Mouse (Mus musculus) gastrocnemius, adult 8-10 months (tissue): ENCODE data around the gene Leng8. TPM values are rescaled to one million over a fixed set of nuclear protein-coding genes. Genes with fewer than 3 reads are reported as not detected.

Experiments
- total RNA-seq, 4 experiments: library from RNA; stranded (reverse); gene quantifications; 2 replicates each; pipeline ENCODE4 v1.2.4; 2022

Leng8 gene
- total RNA-seq, 4 experiments from 2014 or later: 23.8 to 30.8 (median 25.8) TPM

Other genes with a start within 250 kb of the Leng8 start
- not detected for gene Gm14548, start 238.9 kb upstream of the Leng8 start, total RNA-seq
- gene Lilra6, start 221.5 kb upstream of the Leng8 start, total RNA-seq: under 1 TPM in 2 of 4 experiments, not detected in 2; 0.17 to 0.19 TPM
- gene Lair1, start 73.8 kb upstream of the Leng8 start, total RNA-seq: under 1 TPM in 3 of 4 experiments, not detected in 1; 0.21 to 0.43 (median 0.41) TPM
- gene Ttyh1, start 17.6 kb upstream of the Leng8 start, total RNA-seq: 1 to 10 TPM in 1 of 4 experiments, under 1 TPM in 3; 0.18 to 1.3 (median 0.75) TPM
- 1 to 10 TPM; 1.8 to 2.4 (median 2.1) TPM for gene Leng9, start 13.3 kb downstream of the Leng8 start, total RNA-seq
- 1 to 10 TPM; 1.5 to 2.2 (median 2.0) TPM for gene Cdc42ep5, start 27.8 kb downstream of the Leng8 start, total RNA-seq
- not detected for gene Lilra5, start 100.7 kb downstream of the Leng8 start, total RNA-seq
- not detected for gene Ncr1, start 200.7 kb downstream of the Leng8 start, total RNA-seq